Mouse (Mus musculus) v-Abl transformed pro-B cells (cell line): ENCODE measurements around the gene Anxa5.

Experiments
- in situ Hi-C, 2 experiments: fragments of 400-800 bp; cut with MboI; formaldehyde crosslinking; loops; one replicate each; pipeline ENCODE4 v1.15.1; 2025; ENCODE audit not compliant: unreplicated experiment in 2 of 2

The Anxa5 gene

GRCm38 (mm10) chr3:36455566-36455965 is 20.1 kb downstream of the Anxa5 start:
- in situ Hi-C loops = no loop called here

- in situ Hi-C loops = no loop called here
These were observed 20.6 kb downstream of the Anxa5 start for GRCm38 (mm10) chr3:36455124-36455523.

GRCm38 (mm10) chr3:36452502-36452901 is 23.2 kb downstream of the Anxa5 start:
- in situ Hi-C loops = loop anchor here (5.0 kb wide), 1 partner anchor 40 kb away; no protein-coding TSS in a partner anchor

GRCm38 (mm10) chr3:36449292-36450165 is 26.2 kb downstream of the Anxa5 start:
- in situ Hi-C loops = loop anchor here (5.0 kb wide), 1 partner anchor 43 kb away; no protein-coding TSS in a partner anchor

- in situ Hi-C loops = no loop called here
These were observed 28.8 kb downstream of the Anxa5 start for GRCm38 (mm10) chr3:36446918-36447317.

GRCm38 (mm10) chr3:36446506-36446905 is 29.2 kb downstream of the Anxa5 start:
- in situ Hi-C loops = no loop called here

GRCm38 (mm10) chr3:36446041-36446440 is 29.7 kb downstream of the Anxa5 start:
- in situ Hi-C loops = no loop called here

GRCm38 (mm10) chr3:36442426-36442825 is 33.3 kb downstream of the Anxa5 start:
- in situ Hi-C loops = loop anchor here (5.0 kb wide), 1 partner anchor 230 kb away; no protein-coding TSS in a partner anchor

GRCm38 (mm10) chr3:36440280-36440679 is 35.4 kb downstream of the Anxa5 start:
- in situ Hi-C loops = loop anchor here (5.0 kb wide), 1 partner anchor 228 kb away; no protein-coding TSS in a partner anchor

- in situ Hi-C loops = loop anchor here in 1 of 2 experiments (10.0 kb wide), 1 partner anchor 46 kb away; no protein-coding TSS in a partner anchor
These were observed 45.3 kb downstream of the Anxa5 start for GRCm38 (mm10) chr3:36430360-36430759.

- in situ Hi-C loops = loop anchor here (5.0 to 10.0 kb wide), 2 partner anchors 55 to 93 kb away; no protein-coding TSS in a partner anchor
These were observed 48.3 kb downstream of the Anxa5 start for GRCm38 (mm10) chr3:36427386-36427785.

GRCm38 (mm10) chr3:36409456-36409855 is 66.2 kb downstream of the Anxa5 start:
- in situ Hi-C loops = no loop called here

- in situ Hi-C loops = no loop called here
These were observed 68.7 kb downstream of the Anxa5 start for GRCm38 (mm10) chr3:36406967-36407366.

GRCm38 (mm10) chr3:36406340-36406739 is 69.4 kb downstream of the Anxa5 start:
- in situ Hi-C loops = no loop called here

GRCm38 (mm10) chr3:36401900-36402299 is 73.8 kb downstream of the Anxa5 start:
- in situ Hi-C loops = no loop called here

GRCm38 (mm10) chr3:36400657-36401056 is 75.0 kb downstream of the Anxa5 start:
- in situ Hi-C loops = no loop called here
